Comparison of ENCODE assay signal across 9 mouse cellular contexts in the genomic region with DNA sequence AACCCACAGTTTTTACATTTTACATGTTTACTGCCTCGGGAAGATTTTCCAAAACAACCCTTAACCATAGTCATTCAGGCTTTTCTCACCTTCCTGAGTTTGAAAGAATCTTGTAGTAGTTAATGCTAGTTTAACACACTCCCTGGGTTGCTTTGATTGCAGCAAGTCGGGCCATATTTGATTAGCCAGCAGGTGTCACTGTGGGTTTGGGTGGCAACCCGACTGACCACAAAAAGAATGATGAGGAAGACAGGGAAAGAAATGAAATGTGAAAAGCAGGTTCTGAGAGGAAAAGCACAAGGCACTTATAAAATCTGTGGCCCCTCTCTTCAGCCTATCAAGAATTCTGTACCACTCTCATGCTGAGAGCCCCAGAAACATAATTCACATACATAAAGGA.
DNase-seq lines count a peak whose midpoint lies in the region; ATAC-seq lines count a peak whose summit lies in the region.
"Had no signal": no experiment of that assay in that cellular context is flagged by ENCODE, and none has a peak within 500 bp of the region (broad histone marks: within the 10 kb centered on the region; RNA-seq: fewer than 3 reads in every experiment).

No protein-coding gene starts in this region.

- no peak overlapping the region for H3K27ac ChIP-seq in kidney, embryonic 15.5 days
- H3K27ac ChIP-seq: macrophage had no signal

- H3K4me2 ChIP-seq in kidney, embryonic 15.5 days, result no peak overlapping the region

- no peak overlapping the region for H3K4me3 ChIP-seq in kidney, embryonic 15.5 days (replicated peaks)

- H3K4me1 ChIP-seq in kidney, embryonic 15.5 days, result peaks cover 14% of the 10 kb centered on the region

- no peaks in the 10 kb centered on the region for H3K36me3 ChIP-seq in kidney, embryonic 15.5 days

- H3K27me3 ChIP-seq in kidney, embryonic 15.5 days, result no peaks in the 10 kb centered on the region

- WGBS in kidney, embryonic 15.5 days, result under 1% methylated on average over 3 of the region's 3 CpGs

- ATAC-seq in kidney, embryonic 15.5 days (replicated peaks; ENCODE audit: low FRiP score), result no peak
- no peak for ATAC-seq in activated CD4-positive, CD25-positive, alpha-beta regulatory T cell, adult 4 months

- intact Hi-C loops in left cerebral cortex, postnatal 25 days (cut with DNase I), result loop anchor here (1.0 to 5.0 kb wide), 3 partner anchors 394 to 731 kb away; no protein-coding TSS in a partner anchor

- H3K9me3 ChIP-seq in kidney, embryonic 15.5 days (replicated peaks), result no peaks in the 10 kb centered on the region

- peak; percentile 81 for DNase-seq in kidney, adult 18-20 months
- DNase-seq in adrenal gland, postnatal 10 days, result peak; percentile 79
- DNase-seq in embryo, embryonic 9.5 days (ENCODE audit: extremely low spot score), result peak; percentile 73
- DNase-seq in heart, postnatal 4 days, result peak; percentile 84
- peak; percentile 77 for DNase-seq in left cerebral cortex, postnatal 25 days (ENCODE audit: low spot score in 2 of 2)
- DNase-seq in retina, embryonic 14.5 days (ENCODE audit: low spot score), result peak; percentile 80

- no peak overlapping the region for H3K9ac ChIP-seq in kidney, embryonic 15.5 days
